Mouse (Mus musculus): Measurements from ENCODE around the gene Tspo2.

DNA sequence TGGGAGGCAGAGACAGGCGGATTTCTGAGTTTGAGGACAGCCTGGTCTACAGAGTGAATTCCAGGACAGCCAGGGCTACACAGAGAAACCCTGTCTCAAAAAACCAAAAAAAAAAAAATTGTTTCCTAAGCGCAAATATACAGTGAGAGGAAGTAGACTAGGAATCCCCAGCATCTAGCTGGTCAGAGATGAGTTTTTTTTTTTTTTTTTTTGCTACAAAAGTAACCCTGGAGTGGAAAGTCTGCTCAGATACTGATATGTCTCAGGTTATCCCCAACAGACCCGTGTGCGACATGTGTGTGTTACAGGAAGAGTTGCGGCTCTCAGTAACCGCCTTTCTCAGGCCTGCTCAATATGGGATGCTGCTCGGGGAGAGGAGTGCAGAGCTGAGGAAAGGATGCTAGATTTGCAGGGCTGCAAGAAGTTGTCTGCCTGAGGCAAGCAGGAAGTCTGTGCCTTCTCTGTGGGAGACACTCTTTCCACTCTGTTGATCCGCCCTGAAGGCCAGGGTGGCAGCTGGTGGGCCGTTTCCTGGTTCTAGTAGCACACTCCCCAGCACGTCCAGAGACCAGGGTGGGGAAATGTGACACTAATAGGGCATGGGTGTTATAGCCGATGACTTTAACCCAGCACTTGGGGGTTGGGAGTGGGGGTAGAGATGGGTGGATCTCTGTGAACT lies 23.3 kb downstream of the Tspo2 start:
- no peak for TF ChIP-seq POLR2A (IDR thresholded peaks at IDR 0.05; ENCODE audit: insufficient read depth, low read length)
- no peak for TF ChIP-seq EP300 (IDR thresholded peaks at IDR 0.05; ENCODE audit: insufficient read depth, low read depth, low read length)
- no peak for TF ChIP-seq CTCF (IDR thresholded peaks at IDR 0.05; ENCODE audit: low read depth, low read length)

Measured in ES-Bruce4 (cell line).